Mouse (Mus musculus): ENCODE measurements around the gene Galntl6.
"Not testable (repeated sequence)": the region's sequence is repeated elsewhere in the genome, so short reads cannot be mapped to it uniquely, and the experiment has no call there.

The Galntl6 gene

GRCm38 (mm10) chr8:57791309-57791721 is 1121.1 kb downstream of the Galntl6 start:
- DNase-seq (ENCODE audit: low read depth, low spot score), result peak; percentile 54
- H3K36me3 ChIP-seq (ENCODE audit: control insufficient read depth, insufficient read depth, low read length, poor library complexity, severe bottlenecking), result no peaks in the 10 kb centered on the region
- H3K27me3 ChIP-seq (ENCODE audit: control insufficient read depth, insufficient read depth, low read length, poor library complexity, severe bottlenecking), result no peaks in the 10 kb centered on the region

GRCm38 (mm10) chr8:57779551-57779950 is 1132.9 kb downstream of the Galntl6 start:
- no peak for DNase-seq (ENCODE audit: low read depth, low spot score)
- Histone ChIP-seq H3K27me3 (ENCODE audit: control insufficient read depth, insufficient read depth, low read length, poor library complexity, severe bottlenecking) (no peaks in the 10 kb centered on the region; the same call in 1 of the 2 replicates), H3K36me3 (ENCODE audit: control insufficient read depth, insufficient read depth, low read length, poor library complexity, severe bottlenecking) (no peaks in the 10 kb centered on the region)

GRCm38 (mm10) chr8:57777988-57778721 is 1134.3 kb downstream of the Galntl6 start:
- no peaks in the 10 kb centered on the region; the same call in 1 of the 2 replicates for H3K27me3 ChIP-seq (ENCODE audit: control insufficient read depth, insufficient read depth, low read length, poor library complexity, severe bottlenecking)
- no peak for DNase-seq (ENCODE audit: low read depth, low spot score)
- no peaks in the 10 kb centered on the region for H3K36me3 ChIP-seq (ENCODE audit: control insufficient read depth, insufficient read depth, low read length, poor library complexity, severe bottlenecking)

GRCm38 (mm10) chr8:57776723-57777122 is 1135.7 kb downstream of the Galntl6 start:
- Histone ChIP-seq H3K27me3 (ENCODE audit: control insufficient read depth, insufficient read depth, low read length, poor library complexity, severe bottlenecking) (no peaks in the 10 kb centered on the region; the same call in 1 of the 2 replicates), H3K36me3 (ENCODE audit: control insufficient read depth, insufficient read depth, low read length, poor library complexity, severe bottlenecking) (no peaks in the 10 kb centered on the region)
- DNase-seq (ENCODE audit: low read depth, low spot score), result no peak

GRCm38 (mm10) chr8:57772732-57773265 is 1139.6 kb downstream of the Galntl6 start:
- no peak for DNase-seq (ENCODE audit: low read depth, low spot score)
- Histone ChIP-seq H3K27me3 (ENCODE audit: control insufficient read depth, insufficient read depth, low read length, poor library complexity, severe bottlenecking) (no peaks in the 10 kb centered on the region; the same call in 1 of the 2 replicates), H3K36me3 (ENCODE audit: control insufficient read depth, insufficient read depth, low read length, poor library complexity, severe bottlenecking) (no peaks in the 10 kb centered on the region)

- DNase-seq (ENCODE audit: low read depth, low spot score), result no peak
- Histone ChIP-seq H3K36me3 (ENCODE audit: control insufficient read depth, insufficient read depth, low read length, poor library complexity, severe bottlenecking) (no peaks in the 10 kb centered on the region), H3K27me3 (ENCODE audit: control insufficient read depth, insufficient read depth, low read length, poor library complexity, severe bottlenecking) (peaks cover 2% of the 10 kb centered on the region; the same call in 1 of the 2 replicates)
Observed at GRCm38 (mm10) chr8:57767541-57767940, 1144.9 kb downstream of the Galntl6 start.

- H3K36me3 ChIP-seq (ENCODE audit: control insufficient read depth, insufficient read depth, low read length, poor library complexity, severe bottlenecking), result no peaks in the 10 kb centered on the region
- peaks cover 2% of the 10 kb centered on the region; the same call in 1 of the 2 replicates for H3K27me3 ChIP-seq (ENCODE audit: control insufficient read depth, insufficient read depth, low read length, poor library complexity, severe bottlenecking)
- DNase-seq (ENCODE audit: low read depth, low spot score), result no peak
Observed at GRCm38 (mm10) chr8:57766471-57767065, 1145.9 kb downstream of the Galntl6 start.

- H3K27me3 ChIP-seq (ENCODE audit: control insufficient read depth, insufficient read depth, low read length, poor library complexity, severe bottlenecking), result peaks cover 2% of the 10 kb centered on the region; the same call in 1 of the 2 replicates
- no peaks in the 10 kb centered on the region for H3K36me3 ChIP-seq (ENCODE audit: control insufficient read depth, insufficient read depth, low read length, poor library complexity, severe bottlenecking)
- no peak for DNase-seq (ENCODE audit: low read depth, low spot score)
Observed at GRCm38 (mm10) chr8:57765726-57766351, 1146.6 kb downstream of the Galntl6 start.

- no peaks in the 10 kb centered on the region for H3K36me3 ChIP-seq (ENCODE audit: control insufficient read depth, insufficient read depth, low read length, poor library complexity, severe bottlenecking)
- H3K27me3 ChIP-seq (ENCODE audit: control insufficient read depth, insufficient read depth, low read length, poor library complexity, severe bottlenecking), result peaks cover 2% of the 10 kb centered on the region; the same call in 1 of the 2 replicates
- no peak for DNase-seq (ENCODE audit: low read depth, low spot score)
Observed at GRCm38 (mm10) chr8:57765192-57765591, 1147.2 kb downstream of the Galntl6 start.

GRCm38 (mm10) chr8:57762622-57763021 is 1149.8 kb downstream of the Galntl6 start:
- H3K36me3 ChIP-seq (ENCODE audit: control insufficient read depth, insufficient read depth, low read length, poor library complexity, severe bottlenecking); H3K27me3 ChIP-seq (ENCODE audit: control insufficient read depth, insufficient read depth, low read length, poor library complexity, severe bottlenecking): not testable (repeated sequence)

GRCm38 (mm10) chr8:57760921-57761320 is 1151.5 kb downstream of the Galntl6 start:
- H3K27me3 ChIP-seq (ENCODE audit: control insufficient read depth, insufficient read depth, low read length, poor library complexity, severe bottlenecking), result peaks cover 2% of the 10 kb centered on the region; the same call in 1 of the 2 replicates
- DNase-seq (ENCODE audit: low read depth, low spot score), result no peak
- H3K36me3 ChIP-seq (ENCODE audit: control insufficient read depth, insufficient read depth, low read length, poor library complexity, severe bottlenecking), result no peaks in the 10 kb centered on the region

More at GRCm38 (mm10) chr8:57762622-57763021, 1149.8 kb downstream of the Galntl6 start:
- DNase-seq (ENCODE audit: low read depth, low spot score), result not testable (repeated sequence)

- Histone ChIP-seq H3K36me3 (ENCODE audit: control insufficient read depth, insufficient read depth, low read length, poor library complexity, severe bottlenecking) (no peaks in the 10 kb centered on the region), H3K27me3 (ENCODE audit: control insufficient read depth, insufficient read depth, low read length, poor library complexity, severe bottlenecking) (peaks cover under 1% of the 10 kb centered on the region; the same call in 1 of the 2 replicates)
- no peak for DNase-seq (ENCODE audit: low read depth, low spot score)
Observed at GRCm38 (mm10) chr8:57758857-57759256, 1153.6 kb downstream of the Galntl6 start.

- H3K36me3 ChIP-seq (ENCODE audit: control insufficient read depth, insufficient read depth, low read length, poor library complexity, severe bottlenecking), result no peaks in the 10 kb centered on the region
- no peak for DNase-seq (ENCODE audit: low read depth, low spot score)
- H3K27me3 ChIP-seq (ENCODE audit: control insufficient read depth, insufficient read depth, low read length, poor library complexity, severe bottlenecking), result no peaks in the 10 kb centered on the region
Observed at GRCm38 (mm10) chr8:57757476-57757875, 1155.0 kb downstream of the Galntl6 start.

- H3K36me3 ChIP-seq (ENCODE audit: control insufficient read depth, insufficient read depth, low read length, poor library complexity, severe bottlenecking), result no peaks in the 10 kb centered on the region
- no peaks in the 10 kb centered on the region for H3K27me3 ChIP-seq (ENCODE audit: control insufficient read depth, insufficient read depth, low read length, poor library complexity, severe bottlenecking)
- DNase-seq (ENCODE audit: low read depth, low spot score), result no peak
Observed at GRCm38 (mm10) chr8:57754066-57754465, 1158.4 kb downstream of the Galntl6 start.

GRCm38 (mm10) chr8:57743636-57744035 is 1168.8 kb downstream of the Galntl6 start:
- no peak for DNase-seq (ENCODE audit: low read depth, low spot score)
- no peaks in the 10 kb centered on the region for H3K27me3 ChIP-seq (ENCODE audit: control insufficient read depth, insufficient read depth, low read length, poor library complexity, severe bottlenecking)
- no peaks in the 10 kb centered on the region for H3K36me3 ChIP-seq (ENCODE audit: control insufficient read depth, insufficient read depth, low read length, poor library complexity, severe bottlenecking)
